Mouse (Mus musculus) liver, postnatal 0 days (tissue): ENCODE data around the gene Jam2.

Source experiments
- CTCF ChIP-seq: sonication (generic); IDR thresholded peaks from 2 replicates; pipeline ENCODE4 v1.5.1; 2016; ENCODE audit warnings: antibody characterized with exemption, low read depth
- EP300 ChIP-seq: IDR thresholded peaks from 2 replicates; pipeline ENCODE4 v1.6.1; 2016; ENCODE audit warnings: antibody characterized with exemption, low read depth, mild to moderate bottlenecking

GRCm38 (mm10) chr16:84835441-84835822 lies 61.5 kb downstream of the Jam2 start, which contains the start of gene Atp5j:
- no peak for TF ChIP-seq EP300
- TF ChIP-seq CTCF: no peak
